Mouse (Mus musculus) forebrain, postnatal 0 days (tissue): ENCODE results near the gene Setd2. TPM values are rescaled to one million over a fixed set of nuclear protein-coding genes. Genes with fewer than 3 reads are reported as not detected.

Experiments used
- ATAC-seq: fragments of 200-750 bp; cut with Nextera tagmentation; 2 replicates; pipeline ENCODE4 v1.8.0; 2017; ENCODE audit warnings: mild to moderate bottlenecking, moderate library complexity
- DNase-seq: peaks from one replicate; pipeline ENCODE4 v3.0.0-alpha.2; 2015
- H3K27ac ChIP-seq: fragments of 300-500 bp; sonication (generic); 2 replicates; pipeline ENCODE4 v1.5.1; 2014; ENCODE audit warnings: low read depth, mild to moderate bottlenecking, antibody characterized with exemption, low read length, moderate library complexity, mixed read lengths
- H3K27me3 ChIP-seq: fragments of 300-500 bp; sonication (generic); 2 replicates; pipeline ENCODE4 v1.6.1; 2014; ENCODE audit warnings: mild to moderate bottlenecking, low read length, mixed read lengths; ENCODE audit not compliant: insufficient read depth
- H3K36me3 ChIP-seq: fragments of 300-500 bp; sonication (generic); 2 replicates; pipeline ENCODE4 v1.6.1; 2014; ENCODE audit warnings: mild to moderate bottlenecking, moderate library complexity; ENCODE audit not compliant: insufficient read depth
- H3K4me1 ChIP-seq: fragments of 300-500 bp; sonication (generic); 2 replicates; pipeline ENCODE4 v1.6.1; 2014; ENCODE audit warnings: antibody characterized with exemption; ENCODE audit not compliant: insufficient read depth
- H3K4me2 ChIP-seq: fragments of 300-500 bp; sonication (generic); 2 replicates; pipeline ENCODE4 v1.6.1; 2014; ENCODE audit warnings: low read depth, mild to moderate bottlenecking, moderate library complexity
- H3K4me3 ChIP-seq: fragments of 300-500 bp; sonication (generic); 2 replicates; pipeline ENCODE4 v1.5.1; 2014; ENCODE audit warnings: low read depth, low read length, mixed read lengths
- H3K9ac ChIP-seq: fragments of 300-500 bp; sonication (generic); 2 replicates; pipeline ENCODE4 v1.6.1; 2014; ENCODE audit warnings: mild to moderate bottlenecking
- H3K9me3 ChIP-seq: fragments of 300-500 bp; sonication (generic); 2 replicates; pipeline ENCODE4 v1.6.1; 2016; ENCODE audit warnings: low read length
- CTCF ChIP-seq: sonication (generic); IDR thresholded peaks from 2 replicates; pipeline ENCODE4 v1.5.1; 2016; ENCODE audit warnings: antibody characterized with exemption, control low read depth, low read depth
- WGBS: fragments of 180-500 bp; shearing (Covaris S2); extraction: QIAGEN DNeasy Blood & Tissue Kit; methylation state at CpG from one replicate; pipeline ENCODE4 v1.1.7; 2014; 5-methylcytosine and 5-hydroxymethylcytosine counted together
- polyA plus RNA-seq: library from polyadenylated mRNA; unstranded; fragments of >200 nt; fragmentation: Nextera tagmentation; extraction: Ambion mirVana; gene quantifications from 2 replicates; pipeline ENCODE4 v1.2.1, GENCODE M21; 2015
- total RNA-seq: library from RNA; depleted of rRNA; stranded (reverse); fragments of >200 nt; gene quantifications from 2 replicates; pipeline ENCODE4 v1.2.3, GENCODE M21; 2014

Setd2 gene
- total and polyA plus RNA-seq, 2 experiments from 2014 or later, result 21.3 to 86.4 TPM

DNA sequence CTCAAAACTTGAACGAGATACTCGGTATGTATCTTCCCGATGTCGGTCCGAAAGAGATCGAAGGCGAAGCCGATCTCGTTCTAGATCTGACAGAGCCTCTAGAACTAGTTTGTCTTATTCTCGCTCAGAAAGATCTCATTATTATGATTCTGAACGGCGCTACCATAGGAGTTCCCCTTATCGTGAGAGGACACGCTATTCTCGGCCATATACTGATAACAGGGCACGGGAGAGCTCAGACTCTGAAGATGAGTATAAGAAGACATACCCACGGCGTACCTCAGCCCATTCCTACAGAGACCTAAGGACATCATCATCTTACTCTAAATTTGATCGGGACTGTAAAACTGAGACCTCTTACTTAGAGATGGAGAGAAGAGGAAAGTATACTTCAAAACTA, 15.9 kb downstream of the Setd2 start:
- no peak for ATAC-seq
- 98% methylated on average over 19 of the region's 19 CpGs for WGBS
- no peak for DNase-seq
- H3K9me3 ChIP-seq, result no peaks in the 10 kb centered on the region
- H3K4me1 ChIP-seq, result no peaks in the 10 kb centered on the region
- no peak overlapping the region for H3K27ac ChIP-seq
- H3K4me2 ChIP-seq, result no peak overlapping the region
- no peak overlapping the region for H3K4me3 ChIP-seq
- TF ChIP-seq CTCF, result no peak
- H3K9ac ChIP-seq, result no peak overlapping the region
- no peaks in the 10 kb centered on the region for H3K27me3 ChIP-seq
- peaks cover 53% of the 10 kb centered on the region for H3K36me3 ChIP-seq

DNA sequence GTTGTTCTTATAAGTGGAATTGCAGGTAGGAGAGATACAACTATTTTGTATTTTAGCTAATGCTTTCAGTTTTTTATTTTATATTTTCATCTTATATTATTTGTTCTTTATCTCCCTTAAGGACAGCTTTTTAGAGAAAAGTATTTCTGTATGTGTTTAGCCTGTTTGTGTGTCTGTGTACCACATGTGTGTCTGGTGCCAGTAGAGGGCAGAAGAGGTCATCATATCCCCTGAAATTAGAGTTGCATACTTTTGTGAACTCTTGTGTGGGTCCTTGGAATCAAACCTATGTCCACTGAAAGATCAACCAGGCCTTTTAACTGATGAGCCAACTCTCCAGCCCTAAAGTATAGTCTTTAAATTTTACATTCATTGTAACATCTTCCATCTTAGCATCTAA, 35.9 kb downstream of the Setd2 start:
- ATAC-seq (no peak), DNase-seq (no peak)
- Histone ChIP-seq H3K9me3 (no peaks in the 10 kb centered on the region), H3K27ac (no peak overlapping the region), H3K4me3 (no peak overlapping the region), H3K9ac (no peak overlapping the region), H3K36me3 (peaks cover 54% of the 10 kb centered on the region), H3K27me3 (no peaks in the 10 kb centered on the region), H3K4me2 (no peak overlapping the region), H3K4me1 (no peaks in the 10 kb centered on the region)
- 0 out of 2 replicates have a peak, but pooled peaks have one; percentile 30 for TF ChIP-seq CTCF

DNA sequence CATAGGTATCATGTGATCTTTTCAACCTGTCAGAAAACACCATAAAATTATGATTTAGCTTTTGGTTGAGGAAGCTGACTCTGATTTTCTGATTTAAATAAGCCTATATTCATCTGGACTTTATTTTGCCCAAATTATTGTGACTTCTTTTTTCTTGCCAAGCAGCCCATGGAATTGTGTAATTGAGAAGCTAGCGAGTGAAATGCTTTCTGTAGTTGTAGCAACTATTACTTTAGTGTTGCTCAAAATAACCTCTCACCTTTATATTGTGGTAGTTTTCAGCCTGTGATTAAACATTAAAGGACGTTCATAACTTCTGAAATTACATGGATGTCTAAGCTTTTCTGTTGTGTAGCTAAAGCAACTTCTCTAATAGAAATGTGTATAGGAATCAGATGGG, 49.8 kb downstream of the Setd2 start:
- WGBS, result 83% methylated on average over 2 of the region's 2 CpGs
- H3K4me1 ChIP-seq, result no peaks in the 10 kb centered on the region
- H3K9me3 ChIP-seq, result no peaks in the 10 kb centered on the region
- no peak overlapping the region for H3K4me2 ChIP-seq
- ATAC-seq (no peak), DNase-seq (no peak)
- 0 out of 2 replicates have a peak, but pooled peaks cover 3% of the 10 kb centered on the region for H3K36me3 ChIP-seq
- H3K4me3 ChIP-seq, result no peak overlapping the region
- H3K9ac ChIP-seq, result no peak overlapping the region
- no peaks in the 10 kb centered on the region for H3K27me3 ChIP-seq
- TF ChIP-seq CTCF, result no peak
- H3K27ac ChIP-seq, result no peak overlapping the region

DNA sequence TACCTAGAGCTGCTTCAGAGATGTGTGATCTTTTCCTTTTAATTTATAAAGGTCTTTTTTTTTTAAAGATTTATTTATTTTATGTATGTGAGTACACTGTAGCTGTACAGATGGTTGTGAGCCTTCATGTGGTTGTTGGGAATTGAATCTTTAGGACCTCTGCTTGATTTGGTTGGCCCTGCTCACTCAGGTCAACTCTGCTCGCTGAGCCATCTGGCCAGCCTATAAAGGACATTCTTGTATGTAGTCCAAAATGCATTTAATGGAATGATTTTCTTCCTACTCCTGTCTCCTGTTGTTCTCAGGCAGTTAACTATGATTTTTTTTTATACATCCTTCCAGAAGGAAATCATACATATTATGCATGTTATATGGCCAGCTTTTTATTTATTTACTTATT, 51.1 kb downstream of the Setd2 start:
- no peak for DNase-seq
- H3K27ac ChIP-seq, result no peak overlapping the region
- H3K27me3 ChIP-seq, result no peaks in the 10 kb centered on the region
- no peaks in the 10 kb centered on the region for H3K4me1 ChIP-seq
- no peaks in the 10 kb centered on the region for H3K36me3 ChIP-seq
- H3K4me2 ChIP-seq, result no peak overlapping the region
- no peak for TF ChIP-seq CTCF
- ATAC-seq, result no peak
- 71% methylated on average over 1 of the region's 1 CpGs for WGBS
- H3K9ac ChIP-seq, result no peak overlapping the region
- no peak overlapping the region for H3K4me3 ChIP-seq
- no peaks in the 10 kb centered on the region for H3K9me3 ChIP-seq

DNA sequence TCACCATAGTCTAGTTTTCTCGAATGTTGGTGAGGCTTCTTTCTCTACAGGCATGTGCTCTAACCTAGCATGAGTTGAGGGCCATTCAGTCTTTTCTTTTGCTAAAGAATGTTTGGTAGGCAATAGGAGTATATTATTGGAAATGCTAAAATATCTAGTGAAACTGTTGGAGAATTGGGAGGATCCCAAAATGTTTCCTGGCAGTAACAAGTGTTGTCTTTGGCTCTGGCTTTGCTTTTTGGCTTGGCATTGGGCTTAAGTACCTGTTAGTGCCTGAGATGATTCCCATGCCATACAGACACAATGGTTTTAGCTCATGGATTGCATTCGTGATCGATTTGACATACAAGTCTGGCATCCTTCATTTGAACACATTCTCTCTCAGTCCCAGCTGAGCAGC, 79.1 kb downstream of the Setd2 start:
- H3K4me1 ChIP-seq, result no peaks in the 10 kb centered on the region
- H3K9me3 ChIP-seq, result no peaks in the 10 kb centered on the region
- DNase-seq (no peak), ATAC-seq (no peak)
- no peak overlapping the region for H3K27ac ChIP-seq
- no peak overlapping the region for H3K4me2 ChIP-seq
- no peak overlapping the region for H3K9ac ChIP-seq
- H3K27me3 ChIP-seq, result no peaks in the 10 kb centered on the region
- H3K4me3 ChIP-seq, result no peak overlapping the region
- no peak for TF ChIP-seq CTCF
- H3K36me3 ChIP-seq, result peaks cover 21% of the 10 kb centered on the region
- 75% methylated on average over 3 of the region's 3 CpGs for WGBS

DNA sequence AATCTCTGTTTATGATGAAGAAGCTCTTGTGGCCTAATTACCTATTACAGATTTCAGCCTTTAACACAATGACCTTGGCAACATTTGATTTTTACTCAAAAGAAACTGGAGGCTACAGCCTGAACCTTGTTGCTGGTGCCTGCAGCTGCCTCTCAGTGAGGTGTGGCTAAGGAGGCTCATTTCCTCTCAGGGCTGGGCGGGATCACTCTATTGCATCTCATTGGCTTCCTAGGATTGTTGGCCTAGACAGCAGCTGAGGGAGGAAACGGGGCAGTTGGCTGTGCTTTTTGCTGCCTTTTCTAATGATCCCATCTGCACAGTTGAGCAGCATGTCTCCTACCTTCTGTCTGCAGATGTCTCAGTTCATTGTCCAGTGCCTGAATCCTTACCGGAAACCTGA, 84.7 kb downstream of the Setd2 start:
- no peaks in the 10 kb centered on the region for H3K4me1 ChIP-seq
- TF ChIP-seq CTCF, result no peak
- no peak overlapping the region for H3K4me3 ChIP-seq
- H3K27me3 ChIP-seq, result no peaks in the 10 kb centered on the region
- H3K27ac ChIP-seq, result no peak overlapping the region
- H3K4me2 ChIP-seq, result no peak overlapping the region
- H3K36me3 ChIP-seq, result peaks cover 54% of the 10 kb centered on the region
- no peak for ATAC-seq
- H3K9ac ChIP-seq, result no peak overlapping the region
- 73% methylated on average over 3 of the region's 3 CpGs for WGBS
- DNase-seq, result no peak
- no peaks in the 10 kb centered on the region for H3K9me3 ChIP-seq

DNA sequence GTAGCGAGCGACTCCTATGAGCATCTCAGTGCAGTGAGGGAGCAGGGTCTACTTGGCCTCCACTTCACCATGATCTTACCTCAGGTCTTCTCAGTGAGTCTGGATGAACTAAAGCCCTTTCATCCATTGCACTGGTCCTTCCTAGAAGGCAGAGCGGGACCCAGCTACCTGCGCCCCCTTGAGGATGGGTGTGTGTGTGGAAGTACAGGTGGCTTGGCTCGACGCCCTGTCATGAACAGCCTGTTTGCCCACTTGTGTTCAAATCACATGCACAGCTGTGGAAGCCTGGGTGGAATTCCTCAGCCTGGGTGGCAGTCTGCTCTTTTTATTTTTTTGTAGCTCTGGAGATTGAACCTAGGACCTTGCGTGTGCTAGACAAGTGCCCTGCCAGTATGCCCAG, 87.8 kb downstream of the Setd2 start:
- Histone ChIP-seq H3K4me1 (peaks cover 2% of the 10 kb centered on the region), H3K4me3 (no peak overlapping the region), H3K4me2 (no peak overlapping the region), H3K9me3 (no peaks in the 10 kb centered on the region), H3K27ac (no peak overlapping the region), H3K36me3 (peaks cover 51% of the 10 kb centered on the region), H3K27me3 (no peaks in the 10 kb centered on the region), H3K9ac (no peak overlapping the region)
- no peak for DNase-seq
- 82% methylated on average over 7 of the region's 7 CpGs for WGBS
- no peak for ATAC-seq
- peak; percentile 34 for TF ChIP-seq CTCF

DNA sequence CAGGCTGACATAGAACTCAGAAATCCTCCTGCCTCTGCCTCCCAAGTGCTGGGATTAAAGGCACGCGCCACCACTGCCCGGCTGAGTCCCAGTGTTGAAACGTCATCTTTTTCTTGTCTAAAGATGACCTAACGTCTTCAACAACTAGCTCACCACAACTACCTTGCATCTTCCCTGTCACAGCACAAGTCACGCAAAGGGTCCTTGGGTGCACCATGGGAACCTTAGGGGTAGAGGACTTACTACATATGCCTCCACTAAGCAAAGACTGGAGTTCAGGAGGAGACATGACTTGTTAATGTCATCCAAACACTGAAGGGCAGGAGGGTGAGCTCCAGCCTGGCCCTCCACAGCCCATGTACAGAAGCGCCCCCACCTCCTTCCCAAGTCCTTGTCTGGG, 88.3 kb downstream of the Setd2 start:
- Histone ChIP-seq H3K9me3 (no peaks in the 10 kb centered on the region), H3K4me2 (no peak overlapping the region), H3K27me3 (no peaks in the 10 kb centered on the region), H3K36me3 (peaks cover 46% of the 10 kb centered on the region), H3K27ac (no peak overlapping the region), H3K4me1 (peaks cover 4% of the 10 kb centered on the region), H3K9ac (no peak overlapping the region), H3K4me3 (no peak overlapping the region)
- no peak for DNase-seq
- 95% methylated on average over 7 of the region's 7 CpGs for WGBS
- no peak for ATAC-seq
- no peak for TF ChIP-seq CTCF
